Mouse (Mus musculus) cerebellum, adult 2 months (tissue): ENCODE results near the gene Gm9117. TPM values are rescaled to one million over a fixed set of nuclear protein-coding genes. Genes with fewer than 3 reads are reported as not detected.
"Not testable (repeated sequence)": the region's sequence is repeated elsewhere in the genome, so short reads cannot be mapped to it uniquely, and the experiment has no call there.

Source experiments
- DNase-seq, 2 experiments: peaks; one replicate each; pipeline ENCODE4 v3.0.0; 2021
- H3K27ac ChIP-seq: fragments of 200-500 bp; 2 replicates; pipeline ENCODE4 v1.5.1; 2012; ENCODE audit warnings: low read length, control low read depth, inconsistent platforms; ENCODE audit not compliant: insufficient read depth
- H3K27me3 ChIP-seq: fragments of 200-500 bp; 2 replicates; pipeline ENCODE4 v1.6.1; 2012; ENCODE audit warnings: inconsistent platforms, mild to moderate bottlenecking, low read length, moderate library complexity; ENCODE audit not compliant: control insufficient read depth, insufficient read depth
- H3K4me1 ChIP-seq: fragments of 200-500 bp; 2 replicates; pipeline ENCODE4 v1.6.1; 2011; ENCODE audit warnings: low read length; ENCODE audit not compliant: control insufficient read depth, insufficient read depth
- H3K4me3 ChIP-seq: fragments of 200-500 bp; replicated peaks from 2 replicates; pipeline ENCODE3; 2011; ENCODE audit warnings: mild to moderate bottlenecking, low read depth, low read length, control low read depth; ENCODE audit not compliant: insufficient read depth
- WGBS: fragments of 180-500 bp; shearing (Covaris S2); methylation state at CpG from one replicate; pipeline ENCODE4 v1.1.7; 2018; 5-methylcytosine and 5-hydroxymethylcytosine counted together
- polyA plus RNA-seq: library from polyadenylated mRNA; depleted of rRNA; stranded (reverse); fragments of >200 nt; gene quantifications from 2 replicates; pipeline ENCODE4 v1.2.3, GENCODE M21; 2012; rRNA removed

Gene Gm9117
- not detected in 2 replicates for polyA plus RNA-seq

- not testable (repeated sequence) for H3K27ac ChIP-seq, H3K27me3 ChIP-seq, H3K4me3 ChIP-seq, H3K4me1 ChIP-seq, DNase-seq
- 81% methylated on average over 4 of the region's 4 CpGs for WGBS
Measured at GRCm38 (mm10) chr3:93943443-93943842, at the start of gene Gm9117. Gene Gm9117 (minus strand): TSS chr3:93943543.

GRCm38 (mm10) chr3:93968938-93969337, 25.6 kb upstream of the Gm9117 start:
- not testable (repeated sequence) for H3K27me3 ChIP-seq, H3K4me1 ChIP-seq
- 89% methylated on average over 6 of the region's 6 CpGs for WGBS

GRCm38 (mm10) chr3:93961214-93961613, 17.9 kb upstream of the Gm9117 start, which contains the start of gene Tdpoz5:
Gene Tdpoz5 (minus strand): TSS chr3:93961314.
- not testable (repeated sequence) for H3K4me3 ChIP-seq

More at GRCm38 (mm10) chr3:93968938-93969337, 25.6 kb upstream of the Gm9117 start:
- H3K4me3 ChIP-seq, DNase-seq, H3K27ac ChIP-seq: not testable (repeated sequence)

GRCm38 (mm10) chr3:93938386-93938785, 5.0 kb downstream of the Gm9117 start:
- not testable (repeated sequence) for H3K4me3 ChIP-seq, H3K4me1 ChIP-seq, H3K27me3 ChIP-seq, DNase-seq, H3K27ac ChIP-seq
- WGBS, result no CpG with 5 or more reads among the region's 3 CpGs

More at GRCm38 (mm10) chr3:93961214-93961613, 17.9 kb upstream of the Gm9117 start, which contains the start of gene Tdpoz5:
- H3K4me1 ChIP-seq, H3K27ac ChIP-seq, H3K27me3 ChIP-seq, DNase-seq: not testable (repeated sequence)
- WGBS, result 60% methylated on average over 2 of the region's 4 CpGs

Other genes with a start within 250 kb of the Gm9117 start
- gene Gm5773, start 170.5 kb downstream of the Gm9117 start, polyA plus RNA-seq, result not detected in 2 replicates
- gene Tdpoz4, start 147.1 kb downstream of the Gm9117 start, polyA plus RNA-seq, result not detected in 2 replicates
- gene Tdpoz3, start 117.5 kb downstream of the Gm9117 start, polyA plus RNA-seq, result not detected in 2 replicates
- gene Tdpoz5, start 17.8 kb upstream of the Gm9117 start, polyA plus RNA-seq, result not detected in 2 replicates
- gene Gm9125, start 111.3 kb upstream of the Gm9117 start, polyA plus RNA-seq, result not detected in 2 replicates
- not detected in 2 replicates for gene Gm10697, start 129.1 kb upstream of the Gm9117 start, polyA plus RNA-seq
- gene Gm10696, start 234.7 kb upstream of the Gm9117 start, polyA plus RNA-seq, result not detected in 2 replicates